Mouse (Mus musculus) hindbrain, embryonic 11.5 days (tissue): ENCODE data around the gene Tulp1. TPM values are rescaled to one million over a fixed set of nuclear protein-coding genes. Genes with fewer than 3 reads are reported as not detected.
"Not testable (repeated sequence)": the region's sequence is repeated elsewhere in the genome, so short reads cannot be mapped to it uniquely, and the experiment has no call there.

Experiments used
- ATAC-seq: fragments of 200-750 bp; cut with Nextera tagmentation; 2 replicates; pipeline ENCODE4 v1.8.0; 2017; ENCODE audit warnings: mild to moderate bottlenecking, moderate TSS enrichment, moderate library complexity; ENCODE audit not compliant: low FRiP score
- DNase-seq: peaks from one replicate; pipeline ENCODE4 v3.0.0-alpha.2; 2015; ENCODE audit warnings: low spot score
- H3K27ac ChIP-seq: fragments of 300-500 bp; sonication (generic); 2 replicates; pipeline ENCODE4 v1.5.1; 2014; ENCODE audit warnings: mild to moderate bottlenecking, low read depth, low read length
- H3K27me3 ChIP-seq: fragments of 300-500 bp; sonication (generic); 2 replicates; pipeline ENCODE4 v1.6.1; 2014; ENCODE audit warnings: mild to moderate bottlenecking, low read length, moderate library complexity, mixed read lengths; ENCODE audit not compliant: control insufficient read depth, insufficient read depth
- H3K36me3 ChIP-seq: fragments of 300-500 bp; sonication (generic); 2 replicates; pipeline ENCODE4 v1.6.1; 2014; ENCODE audit warnings: mild to moderate bottlenecking, low read length, moderate library complexity, mixed read lengths; ENCODE audit not compliant: control insufficient read depth, insufficient read depth
- H3K4me1 ChIP-seq: fragments of 300-500 bp; sonication (generic); replicated peaks from 2 replicates; pipeline ENCODE4 v1.6.1; 2014; ENCODE audit warnings: low read length, mixed read lengths; ENCODE audit not compliant: control insufficient read depth, insufficient read depth
- H3K4me2 ChIP-seq: fragments of 300-500 bp; sonication (generic); replicated peaks from 2 replicates; pipeline ENCODE4 v1.6.1; 2014; ENCODE audit warnings: mild to moderate bottlenecking, low read depth, low read length
- H3K4me3 ChIP-seq: fragments of 300-500 bp; sonication (generic); 2 replicates; pipeline ENCODE4 v1.5.1; 2014; ENCODE audit warnings: low read depth, low read length
- H3K9ac ChIP-seq: fragments of 300-500 bp; sonication (generic); 2 replicates; pipeline ENCODE4 v1.6.1; 2014; ENCODE audit warnings: low read depth, low read length
- H3K9me3 ChIP-seq: fragments of 300-500 bp; sonication (generic); 2 replicates; pipeline ENCODE4 v1.6.1; 2016; ENCODE audit warnings: low read length; ENCODE audit not compliant: control insufficient read depth
- WGBS: fragments of 180-500 bp; shearing (Covaris S2); extraction: QIAGEN DNeasy Blood & Tissue Kit; methylation state at CpG from one replicate; pipeline ENCODE4 v1.1.7; 2014; 5-methylcytosine and 5-hydroxymethylcytosine counted together
- polyA plus RNA-seq: library from polyadenylated mRNA; unstranded; fragments of >200 nt; fragmentation: Nextera tagmentation; extraction: Ambion mirVana; gene quantifications from 2 replicates; pipeline ENCODE4 v1.2.1, GENCODE M21; 2014

Gene Tulp1
- polyA plus RNA-seq, 1 experiment from 2014 or later, result 2.9 TPM

GRCm38 (mm10) chr17:28341091-28341490 lies 23.9 kb downstream of the Tulp1 start:
- DNase-seq (peak; percentile 77), ATAC-seq (peak; percentile 62)
- Histone ChIP-seq H3K4me2 (peak overlapping the region; percentile 43), H3K9me3 (no peaks in the 10 kb centered on the region), H3K27me3 (no peaks in the 10 kb centered on the region), H3K4me1 (peaks cover 5% of the 10 kb centered on the region), H3K27ac (0 out of 2 replicates have a peak overlapping the region, but pooled peaks have one; percentile 42), H3K36me3 (no peaks in the 10 kb centered on the region), H3K4me3 (peak overlapping the region; percentile 8; the same call in 1 of the 2 replicates), H3K9ac (peak overlapping the region; percentile 42)
- 9% methylated on average over 22 of the region's 26 CpGs for WGBS

DNA sequence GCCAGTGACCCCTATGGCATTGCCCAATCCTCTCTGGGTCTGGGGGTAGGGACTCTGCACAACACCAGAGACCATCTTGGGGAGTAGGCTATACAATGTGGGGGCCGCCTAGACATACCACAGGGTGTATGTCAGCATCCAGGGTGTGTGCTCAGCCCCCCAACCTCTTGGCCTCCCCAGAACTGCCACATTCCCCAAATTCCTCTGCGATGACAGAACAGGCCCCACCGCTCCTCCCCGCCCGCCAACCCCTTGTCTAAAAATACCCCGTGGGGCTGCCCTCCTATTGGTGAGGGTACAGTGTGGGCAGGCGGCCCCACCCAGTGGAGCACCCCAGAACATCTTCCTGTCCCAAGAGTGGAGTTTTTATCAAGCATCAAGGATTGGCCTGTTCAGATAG lies 24.4 kb downstream of the Tulp1 start:
- H3K4me3 ChIP-seq, result no peak overlapping the region
- no peak for DNase-seq
- no peak overlapping the region for H3K4me2 ChIP-seq
- H3K27ac ChIP-seq, result no peak overlapping the region
- no peaks in the 10 kb centered on the region for H3K36me3 ChIP-seq
- ATAC-seq, result no peak
- peaks cover 2% of the 10 kb centered on the region for H3K4me1 ChIP-seq
- no peaks in the 10 kb centered on the region for H3K9me3 ChIP-seq
- WGBS, result 69% methylated on average over 7 of the region's 7 CpGs
- H3K27me3 ChIP-seq, result no peaks in the 10 kb centered on the region
- H3K9ac ChIP-seq, result peak overlapping the region; percentile 42

DNA sequence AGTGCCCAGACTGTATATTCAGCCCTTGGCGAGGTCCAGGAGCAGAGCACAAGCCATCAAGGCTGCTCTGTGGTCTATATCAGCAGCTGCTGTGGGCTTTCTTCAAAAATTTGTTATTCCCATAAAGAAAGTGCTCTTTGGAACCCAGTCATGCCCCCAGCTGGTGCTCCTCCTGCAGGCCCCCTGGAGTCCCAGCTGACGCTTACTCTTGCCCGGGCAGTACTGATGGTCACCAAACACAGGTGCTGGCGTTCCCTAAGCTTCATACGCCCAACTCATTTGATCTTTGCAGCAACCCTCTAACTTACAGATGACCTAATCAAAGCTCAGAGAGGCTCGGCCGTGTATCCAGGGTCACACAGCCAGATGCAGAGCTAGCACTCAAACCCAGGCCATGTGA lies 27.5 kb downstream of the Tulp1 start:
- Histone ChIP-seq H3K36me3 (no peaks in the 10 kb centered on the region), H3K4me2 (no peak overlapping the region), H3K9ac (no peak overlapping the region), H3K4me1 (peaks cover 3% of the 10 kb centered on the region), H3K9me3 (no peaks in the 10 kb centered on the region), H3K27ac (no peak overlapping the region), H3K4me3 (no peak overlapping the region), H3K27me3 (no peaks in the 10 kb centered on the region)
- ATAC-seq (no peak), DNase-seq (no peak)
- 90% methylated on average over 7 of the region's 7 CpGs for WGBS

DNA sequence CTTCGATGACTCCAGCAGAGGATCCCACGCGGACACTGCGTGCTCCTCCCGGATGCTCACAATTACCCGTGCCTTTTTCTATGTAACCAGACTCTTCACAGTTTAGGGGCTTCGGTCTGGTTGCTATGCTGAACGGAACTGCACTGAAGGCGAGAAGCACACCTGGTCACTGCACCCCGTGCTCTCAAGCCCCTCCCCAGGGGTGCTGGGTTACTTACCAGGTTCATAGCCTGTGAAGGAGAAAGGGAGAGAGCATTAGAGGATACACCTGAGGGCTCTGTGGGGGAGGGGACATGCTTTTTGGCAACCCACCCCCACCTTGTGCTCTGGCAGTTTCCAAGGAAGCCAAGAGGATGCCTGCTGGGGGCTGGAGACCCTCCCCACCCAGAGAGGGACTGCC lies 29.8 kb downstream of the Tulp1 start:
- Histone ChIP-seq H3K4me2 (no peak overlapping the region), H3K36me3 (0 out of 2 replicates have a peak, but pooled peaks cover 3% of the 10 kb centered on the region), H3K9ac (no peak overlapping the region), H3K9me3 (no peaks in the 10 kb centered on the region), H3K4me3 (no peak overlapping the region), H3K4me1 (peaks cover 3% of the 10 kb centered on the region; the same call in 1 of the 2 replicates), H3K27me3 (no peaks in the 10 kb centered on the region), H3K27ac (no peak overlapping the region)
- DNase-seq (no peak), ATAC-seq (no peak)
- WGBS, result 78% methylated on average over 10 of the region's 10 CpGs

GRCm38 (mm10) chr17:28332915-28333546 lies 32.0 kb downstream of the Tulp1 start:
- Histone ChIP-seq H3K9ac (no peak overlapping the region), H3K27ac (no peak overlapping the region), H3K9me3 (no peaks in the 10 kb centered on the region), H3K4me3 (no peak overlapping the region), H3K27me3 (no peaks in the 10 kb centered on the region), H3K4me1 (peaks cover 3% of the 10 kb centered on the region; the same call in 1 of the 2 replicates), H3K36me3 (0 out of 2 replicates have a peak, but pooled peaks cover 3% of the 10 kb centered on the region), H3K4me2 (no peak overlapping the region)
- ATAC-seq (no peak), DNase-seq (no peak)
- WGBS, result 63% methylated on average over 31 of the region's 31 CpGs

DNA sequence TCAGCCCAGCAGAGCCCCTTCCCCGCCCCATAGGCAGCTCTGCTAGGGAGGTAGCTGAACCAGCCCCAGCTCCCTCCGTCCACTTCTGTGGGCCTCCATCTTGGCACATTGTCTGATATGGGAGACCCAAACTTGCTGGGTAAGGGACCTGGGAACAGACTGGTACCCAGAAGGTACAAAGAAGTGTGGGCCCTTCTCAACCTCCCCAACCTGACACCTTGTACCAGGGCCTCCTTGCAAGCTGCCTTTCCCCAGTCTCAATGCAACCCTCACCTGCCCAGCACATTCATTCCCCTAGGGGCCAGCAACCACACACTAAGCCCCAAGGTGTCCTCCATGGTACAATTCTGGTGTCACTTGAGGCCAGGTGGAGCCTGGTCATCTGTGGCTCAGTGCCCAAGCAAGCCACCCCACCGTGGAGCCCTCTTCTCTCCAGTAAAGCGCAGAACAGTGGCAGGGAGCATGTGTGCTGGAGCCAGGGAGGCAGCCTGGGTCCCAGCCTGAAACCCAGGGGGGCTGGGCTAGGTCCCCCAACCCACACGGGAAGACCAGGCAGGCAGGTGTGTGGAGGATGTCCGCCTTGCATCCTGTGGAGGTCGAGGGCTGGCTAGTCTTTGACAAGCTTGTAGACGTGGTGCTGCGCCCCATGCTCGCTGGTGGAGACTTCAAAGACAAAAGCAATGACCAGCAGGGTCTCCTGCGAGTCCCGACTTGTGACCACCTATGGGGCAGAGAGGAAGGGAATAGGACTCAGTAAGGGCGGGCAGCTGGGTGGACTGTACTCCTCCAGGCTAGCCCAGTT lies 32.7 kb downstream of the Tulp1 start:
- no peaks in the 10 kb centered on the region for H3K9me3 ChIP-seq
- no peak overlapping the region for H3K4me2 ChIP-seq
- peaks cover 5% of the 10 kb centered on the region; the same call in 1 of the 2 replicates for H3K4me1 ChIP-seq
- H3K4me3 ChIP-seq, result no peak overlapping the region
- H3K27ac ChIP-seq, result peak overlapping the region; percentile 30; the same call in 1 of the 2 replicates
- H3K9ac ChIP-seq, result no peak overlapping the region
- 0 out of 2 replicates have a peak, but pooled peaks cover 3% of the 10 kb centered on the region for H3K36me3 ChIP-seq
- no peaks in the 10 kb centered on the region for H3K27me3 ChIP-seq
- ATAC-seq (no peak), DNase-seq (no peak)
- 48% methylated on average over 13 of the region's 13 CpGs for WGBS

DNA sequence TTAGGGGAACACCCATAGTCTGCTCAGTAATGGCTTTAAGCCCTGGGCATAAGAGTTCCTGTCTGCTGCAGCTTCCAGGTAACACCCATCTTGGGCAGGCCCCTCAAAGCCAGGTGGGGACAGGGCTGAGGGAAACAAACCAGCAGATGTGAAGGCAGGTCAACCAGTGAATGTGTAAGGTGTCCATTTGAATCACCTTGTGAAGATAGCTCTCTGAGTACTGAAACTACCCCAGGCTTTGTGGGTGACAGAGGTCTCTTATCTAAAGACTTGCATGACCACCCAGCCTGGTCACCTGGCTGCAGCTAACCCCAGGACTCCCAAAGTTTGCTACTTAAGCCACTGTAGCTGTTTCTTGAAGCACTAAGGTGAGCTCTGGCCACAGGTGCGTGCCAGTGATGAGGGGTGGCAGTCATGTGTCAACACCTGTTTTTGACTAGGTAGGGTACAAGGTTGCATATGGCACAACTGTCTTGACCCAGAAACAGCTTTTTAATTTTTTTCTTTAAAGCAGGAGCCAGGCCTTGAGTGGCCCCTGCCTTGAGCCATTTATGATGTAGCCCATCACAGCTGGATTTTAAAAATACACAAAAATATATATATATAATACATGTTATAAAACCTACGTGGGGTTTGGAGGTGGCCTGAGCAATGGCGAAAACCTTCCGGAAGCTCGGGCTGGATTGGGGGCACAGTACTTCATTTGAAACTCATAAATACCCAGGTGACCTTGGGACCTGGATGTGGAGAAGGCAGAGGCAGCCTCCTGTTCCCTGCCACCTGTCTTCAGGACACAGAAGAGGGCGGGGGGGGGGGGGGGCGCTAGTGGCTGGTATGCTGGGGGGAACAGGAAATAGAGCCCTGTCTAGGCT lies 33.5 kb downstream of the Tulp1 start:
- WGBS, result 39% methylated on average over 6 of the region's 7 CpGs
- H3K9me3 ChIP-seq, result no peaks in the 10 kb centered on the region
- no peak overlapping the region for H3K4me3 ChIP-seq
- H3K4me2 ChIP-seq, result no peak overlapping the region
- ATAC-seq (no peak), DNase-seq (no peak)
- H3K36me3 ChIP-seq, result 0 out of 2 replicates have a peak, but pooled peaks cover 3% of the 10 kb centered on the region
- no peaks in the 10 kb centered on the region for H3K27me3 ChIP-seq
- H3K27ac ChIP-seq, result no peak overlapping the region
- peaks cover 5% of the 10 kb centered on the region; the same call in 1 of the 2 replicates for H3K4me1 ChIP-seq
- H3K9ac ChIP-seq, result no peak overlapping the region

DNA sequence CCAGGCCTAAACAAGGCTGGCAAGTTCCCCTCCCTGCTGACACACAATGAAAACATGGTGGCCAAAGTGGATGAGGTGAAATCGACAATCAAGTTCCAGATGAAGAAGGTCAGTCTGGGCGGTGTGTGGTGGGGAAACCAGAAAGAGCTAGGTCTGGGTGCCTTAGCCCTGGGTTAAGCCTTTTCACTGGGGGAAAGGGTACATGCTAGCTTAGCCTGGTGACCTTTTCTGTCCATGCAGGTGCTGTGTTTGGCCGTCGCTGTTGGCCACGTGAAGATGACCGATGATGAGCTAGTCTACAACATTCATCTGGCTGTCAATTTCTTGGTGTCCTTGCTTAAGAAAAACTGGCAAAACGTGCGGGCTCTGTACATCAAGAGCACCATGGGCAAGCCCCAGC lies 34.4 kb downstream of the Tulp1 start:
- 65% methylated on average over 6 of the region's 8 CpGs for WGBS

More for the DNA sequence above, 34.4 kb downstream of the Tulp1 start:
- DNase-seq, H3K9ac ChIP-seq, H3K4me2 ChIP-seq, H3K27ac ChIP-seq, H3K4me3 ChIP-seq, H3K36me3 ChIP-seq, H3K27me3 ChIP-seq, H3K4me1 ChIP-seq, ATAC-seq, H3K9me3 ChIP-seq: not testable (repeated sequence)
